Mouse (Mus musculus): ENCODE measurements around the gene Hsd17b10. TPM values are rescaled to one million over a fixed set of nuclear protein-coding genes. Genes with fewer than 3 reads are reported as not detected.

The Hsd17b10 gene
- 32.3 TPM for polyA plus RNA-seq (2015; fragmentation: Illumina TruSeq; extraction: RNeasy Lipid Tissue Mini Kit (QIAGEN cat#74804); ENCODE audit: insufficient read depth, low read depth, low replicate concordance)

GRCm38 (mm10) chrX:152001737-152002710, at the start of gene Hsd17b10:
Gene Hsd17b10 (plus strand): TSS chrX:152001845.

GRCm38 (mm10) chrX:152016151-152017145, 14.8 kb downstream of the Hsd17b10 start, which contains the start of the genes Ribc1 and Smc1a:
Gene Ribc1 (minus strand): TSS chrX:152016295.
Gene Smc1a (plus strand): TSS chrX:152016428.

Other genes starting within 250 kb of the Hsd17b10 start
- gene Huwe1, start 201.0 kb upstream of the Hsd17b10 start, polyA plus RNA-seq (2015; fragmentation: Illumina TruSeq; extraction: RNeasy Lipid Tissue Mini Kit (QIAGEN cat#74804); ENCODE audit: insufficient read depth, low read depth, low replicate concordance), result 22.1 TPM
- gene Ribc1, start 14.4 kb downstream of the Hsd17b10 start, polyA plus RNA-seq (2015; fragmentation: Illumina TruSeq; extraction: RNeasy Lipid Tissue Mini Kit (QIAGEN cat#74804); ENCODE audit: insufficient read depth, low read depth, low replicate concordance), result not detected
- gene Smc1a, start 14.6 kb downstream of the Hsd17b10 start, polyA plus RNA-seq (2015; fragmentation: Illumina TruSeq; extraction: RNeasy Lipid Tissue Mini Kit (QIAGEN cat#74804); ENCODE audit: insufficient read depth, low read depth, low replicate concordance), result 14.0 TPM
- gene Iqsec2, start 142.4 kb downstream of the Hsd17b10 start, polyA plus RNA-seq (2015; fragmentation: Illumina TruSeq; extraction: RNeasy Lipid Tissue Mini Kit (QIAGEN cat#74804); ENCODE audit: insufficient read depth, low read depth, low replicate concordance), result 5.8 TPM
- 12.1 TPM for gene Kdm5c, start 231.2 kb downstream of the Hsd17b10 start, polyA plus RNA-seq (2015; fragmentation: Illumina TruSeq; extraction: RNeasy Lipid Tissue Mini Kit (QIAGEN cat#74804); ENCODE audit: insufficient read depth, low read depth, low replicate concordance)

Measured in pancreas, adult 10 weeks (tissue).